ENCODE assay signal across 28 mouse cellular contexts in genomic region chr7:119250381-119250780, GRCm38 (mm10).
DNase-seq lines count a peak whose midpoint lies in the region; TF ChIP-seq lines count a peak whose summit lies in the region.
"Had no signal": no experiment of that assay in that cellular context is flagged by ENCODE, and none has a peak within 500 bp of the region (broad histone marks: within the 10 kb centered on the region; RNA-seq: fewer than 3 reads in every experiment).

No protein-coding gene starts in this region.

- intact Hi-C loops in gastrocnemius, postnatal 36 days (cut with DNase I) = no loop called here

- DNase-seq in layer of hippocampus, adult 11-12 months (ENCODE audit: low spot score) = peak; percentile 27
- no peak for DNase-seq in layer of hippocampus, postnatal 25 days (ENCODE audit: extremely low spot score in 1 of 2, low spot score in 1 of 2)
- DNase-seq in layer of hippocampus, adult 2 months (ENCODE audit: low spot score in 2 of 2) = peak; percentile 25 to 71
- peak; percentile 60 for DNase-seq in layer of hippocampus, adult 9-11 months
- no peak for DNase-seq in gastrocnemius, postnatal 36 days
- no peak for DNase-seq in kidney, postnatal 14 days
- DNase-seq in hindbrain, embryonic 10.5 days (ENCODE audit: low spot score) = no peak
- DNase-seq: adrenal gland, postnatal 10 days; adrenal gland, postnatal 36 days; B cell, adult 2 months; cerebellum, adult 11 months; cerebellum, adult 2 months; cerebellum, adult 9-11 months; cerebellum, postnatal 25 days; gastrocnemius, adult 2 months; gastrocnemius, postnatal 14 days; heart, adult 2 months; heart, postnatal 14 days; heart, postnatal 4 days had no signal

- H3K27me3 ChIP-seq in hindbrain, embryonic 10.5 days (ENCODE audit: insufficient read depth, poor library complexity, severe bottlenecking) = no peaks in the 10 kb centered on the region
- H3K27me3 ChIP-seq: embryonic facial prominence, embryonic 13.5 days; forebrain, embryonic 13.5 days; heart, embryonic 13.5 days; hindbrain, embryonic 12.5 days; hindbrain, embryonic 15.5 days; Patski had no signal

- H3K9me3 ChIP-seq in hindbrain, embryonic 10.5 days = no peaks in the 10 kb centered on the region
- H3K9me3 ChIP-seq: embryonic facial prominence, embryonic 13.5 days; forebrain, embryonic 13.5 days; heart, embryonic 10.5 days; heart, embryonic 13.5 days; hindbrain, embryonic 12.5 days; hindbrain, embryonic 15.5 days had no signal

- 91% methylated on average over 3 of the region's 3 CpGs for WGBS in hindbrain, embryonic 10.5 days

- H3K27ac ChIP-seq in layer of hippocampus, adult 2 months = peak overlapping the region; percentile 36
- no peak overlapping the region for H3K27ac ChIP-seq in hindbrain, embryonic 10.5 days
- H3K27ac ChIP-seq: embryonic facial prominence, embryonic 13.5 days; forebrain, embryonic 13.5 days; gastrocnemius, adult 2 months; heart, adult 2 months; heart, embryonic 10.5 days; heart, embryonic 13.5 days; hindbrain, embryonic 12.5 days; hindbrain, embryonic 15.5 days had no signal

- H3K36me3 ChIP-seq in hindbrain, embryonic 10.5 days = no peaks in the 10 kb centered on the region
- H3K36me3 ChIP-seq: embryonic facial prominence, embryonic 13.5 days; G1E; heart, embryonic 10.5 days; heart, embryonic 13.5 days; hindbrain, embryonic 12.5 days; hindbrain, embryonic 15.5 days had no signal

- TF ChIP-seq CTCF in layer of hippocampus, adult 2 months (conservative IDR thresholded peaks at IDR 0.05) = no peak

- H3K4me3 ChIP-seq in layer of hippocampus, adult 2 months = no peak overlapping the region
- no peak overlapping the region for H3K4me3 ChIP-seq in hindbrain, embryonic 10.5 days
- H3K4me3 ChIP-seq: embryonic facial prominence, embryonic 13.5 days; erythroblast, embryonic 14.5 days; forebrain, embryonic 13.5 days; gastrocnemius, adult 2 months; heart, adult 2 months; heart, embryonic 10.5 days; heart, embryonic 13.5 days; hindbrain, embryonic 12.5 days; hindbrain, embryonic 15.5 days had no signal

- no peaks in the 10 kb centered on the region for H3K4me1 ChIP-seq in hindbrain, embryonic 10.5 days (replicated peaks)
- H3K4me1 ChIP-seq: embryonic facial prominence, embryonic 13.5 days; forebrain, embryonic 13.5 days; heart, embryonic 10.5 days; heart, embryonic 13.5 days; hindbrain, embryonic 12.5 days; hindbrain, embryonic 15.5 days had no signal

Comparison
In these comparisons a context has a peak if more than half of its experiments do, and no peak if none do; other contexts are left out.
1. DNase-seq: peak in layer of hippocampus, adult 11-12 months (single experiment), layer of hippocampus, adult 2 months (2 of 2) and layer of hippocampus, adult 9-11 months (single experiment); none in layer of hippocampus, postnatal 25 days (0 of 2), gastrocnemius, postnatal 36 days (0 of 2), kidney, postnatal 14 days (single experiment) and hindbrain, embryonic 10.5 days (single experiment).